Mouse (Mus musculus) limb, embryonic 14.5 days (tissue): Measurements from ENCODE around the gene Gpr34. TPM values are rescaled to one million over a fixed set of nuclear protein-coding genes. Genes with fewer than 3 reads are reported as not detected.
A peak's percentile ranks its signal among the peaks of the same experiment; 100 is the strongest.

ENCODE experiments used
- ATAC-seq: fragments of 200-750 bp; cut with Nextera tagmentation; 2 replicates; pipeline ENCODE4 v1.8.0; 2017; ENCODE audit warnings: low read depth, moderate number of reproducible peaks, moderate TSS enrichment; ENCODE audit not compliant: low FRiP score
- DNase-seq: peaks from one replicate; pipeline ENCODE4 v3.0.0-alpha.2; 2015; ENCODE audit warnings: low spot score
- H3K27ac ChIP-seq: fragments of 300-500 bp; sonication (generic); replicated peaks from 2 replicates; pipeline ENCODE4 v1.5.1; 2014; ENCODE audit warnings: low read depth, mild to moderate bottlenecking, low read length, moderate library complexity, mixed read lengths
- H3K27me3 ChIP-seq: fragments of 300-500 bp; sonication (generic); 2 replicates; pipeline ENCODE4 v1.6.1; 2014; ENCODE audit warnings: low read length, mixed read lengths; ENCODE audit not compliant: control insufficient read depth, insufficient read depth
- H3K36me3 ChIP-seq: fragments of 300-500 bp; sonication (generic); 2 replicates; pipeline ENCODE4 v1.6.1; 2014; ENCODE audit warnings: mild to moderate bottlenecking, low read length, moderate library complexity, mixed read lengths; ENCODE audit not compliant: control insufficient read depth, insufficient read depth
- H3K4me1 ChIP-seq: fragments of 300-500 bp; sonication (generic); 2 replicates; pipeline ENCODE4 v1.6.1; 2014; ENCODE audit warnings: antibody characterized with exemption, low read length, mixed read lengths; ENCODE audit not compliant: control insufficient read depth, insufficient read depth
- H3K4me2 ChIP-seq: fragments of 300-500 bp; sonication (generic); replicated peaks from 2 replicates; pipeline ENCODE4 v1.6.1; 2014; ENCODE audit warnings: low read depth, mild to moderate bottlenecking, low read length, moderate library complexity; ENCODE audit not compliant: severe bottlenecking
- H3K4me3 ChIP-seq: fragments of 300-500 bp; sonication (generic); replicated peaks from 2 replicates; pipeline ENCODE4 v1.5.1; 2014; ENCODE audit warnings: low read length
- H3K9ac ChIP-seq: fragments of 300-500 bp; sonication (generic); 2 replicates; pipeline ENCODE4 v1.6.1; 2014; ENCODE audit warnings: mild to moderate bottlenecking, low read depth, low read length, moderate library complexity; ENCODE audit not compliant: severe bottlenecking
- H3K9me3 ChIP-seq: fragments of 300-500 bp; sonication (generic); 2 replicates; pipeline ENCODE4 v1.6.1; 2016; ENCODE audit warnings: low read length; ENCODE audit not compliant: control insufficient read depth
- POLR2A ChIP-seq: fragments of 200-500 bp; IDR thresholded peaks from 2 replicates; pipeline ENCODE4 v1.8.0; 2012; ENCODE audit warnings: inconsistent platforms, mild to moderate bottlenecking, moderate library complexity, borderline replicate concordance; ENCODE audit not compliant: insufficient read depth, insufficient read length; ENCODE audit errors: extremely low read depth
- WGBS: fragments of 180-500 bp; shearing (Covaris S2); extraction: QIAGEN DNeasy Blood & Tissue Kit; methylation state at CpG from one replicate; pipeline ENCODE4 v1.1.7; 2014; 5-methylcytosine and 5-hydroxymethylcytosine counted together
- microRNA-seq: library from miRNA; unstranded; fragments of <30 nt; microRNA quantifications from one replicate; pipeline ENCODE4, GENCODE M21; 2016
- polyA plus RNA-seq, 2 experiments: library from polyadenylated mRNA; depleted of rRNA in 1 of 2; stranded (reverse) in 1 of 2; unstranded in 1 of 2; fragments of >200 nt; fragmentation: Nextera tagmentation in 1 of 2; extraction: Ambion mirVana in 1 of 2; gene quantifications; 2 replicates each; pipeline versions ENCODE4 v1.2.1 to v1.2.3; 2012 to 2014

Gene Gpr34
- polyA plus RNA-seq, 2 experiments = 1.7 to 3.2 TPM

GRCm38 (mm10) chrX:13670342-13670741, 38.5 kb downstream of the Gpr34 start:
- no peak for DNase-seq
- no peaks in the 10 kb centered on the region for H3K36me3 ChIP-seq
- H3K9ac ChIP-seq = no peak overlapping the region
- no peak overlapping the region for H3K4me3 ChIP-seq
- H3K27ac ChIP-seq = no peak overlapping the region
- H3K4me1 ChIP-seq = no peaks in the 10 kb centered on the region
- no peak overlapping the region for H3K4me2 ChIP-seq
- H3K9me3 ChIP-seq = no peaks in the 10 kb centered on the region
- no peak for TF ChIP-seq POLR2A
- ATAC-seq = no peak
- 85% methylated on average over 3 of the region's 3 CpGs for whole genome bisulfite sequencing
- H3K27me3 ChIP-seq = no peaks in the 10 kb centered on the region

DNA sequence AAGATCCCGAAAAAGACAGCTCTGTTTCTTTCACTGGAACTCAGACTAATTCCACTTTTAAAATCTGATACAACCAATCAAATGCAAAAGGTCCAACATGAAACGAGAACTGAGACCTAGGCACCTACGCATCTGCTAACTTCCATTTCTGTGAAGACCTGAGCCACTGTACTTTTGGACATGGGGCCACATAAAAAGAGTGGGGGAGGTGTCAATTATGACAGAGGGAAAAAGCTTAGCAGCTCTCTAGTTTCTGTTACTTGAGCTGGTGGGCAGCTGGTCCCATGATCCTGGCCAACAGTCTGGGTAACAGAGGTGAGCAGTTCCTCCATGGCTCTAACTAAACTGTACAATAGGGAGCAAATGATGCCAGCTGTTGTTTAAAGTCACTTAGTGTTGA, 41.1 kb downstream of the Gpr34 start:
- Histone ChIP-seq H3K27ac (no peak overlapping the region), H3K4me1 (no peaks in the 10 kb centered on the region), H3K9ac (no peak overlapping the region), H3K4me2 (no peak overlapping the region), H3K9me3 (no peaks in the 10 kb centered on the region), H3K27me3 (no peaks in the 10 kb centered on the region), H3K36me3 (no peaks in the 10 kb centered on the region), H3K4me3 (no peak overlapping the region)
- no peak for TF ChIP-seq POLR2A
- DNase-seq (no peak), ATAC-seq (0 out of 2 replicates have a peak, but pooled peaks have one; percentile 44)
- 88% methylated on average over 3 of the region's 3 CpGs for WGBS

DNA sequence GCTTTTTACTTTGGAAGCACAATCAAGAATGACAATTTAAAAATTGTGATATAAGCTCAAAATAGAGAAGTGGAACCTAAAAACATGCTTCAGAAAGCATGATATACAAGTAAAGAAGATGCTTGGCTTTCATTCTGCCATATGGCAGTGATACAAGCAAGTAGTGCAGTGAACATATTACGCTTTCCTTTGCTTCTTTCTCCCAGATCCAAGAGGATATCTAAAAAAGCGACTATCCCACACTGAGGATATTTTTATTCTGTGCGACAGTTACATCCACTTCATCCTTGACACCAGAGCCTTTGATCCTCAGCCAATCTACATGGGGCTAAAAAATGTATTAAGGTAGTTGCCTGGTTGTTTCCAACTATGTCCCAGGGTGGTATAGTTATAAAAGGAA, 49.9 kb downstream of the Gpr34 start:
- Histone ChIP-seq H3K36me3 (no peaks in the 10 kb centered on the region), H3K4me3 (no peak overlapping the region), H3K4me1 (no peaks in the 10 kb centered on the region), H3K4me2 (no peak overlapping the region), H3K9ac (no peak overlapping the region), H3K9me3 (no peaks in the 10 kb centered on the region), H3K27ac (no peak overlapping the region), H3K27me3 (no peaks in the 10 kb centered on the region)
- DNase-seq (no peak), ATAC-seq (no peak)
- WGBS = 87% methylated on average over 3 of the region's 3 CpGs
- no peak for TF ChIP-seq POLR2A

DNA sequence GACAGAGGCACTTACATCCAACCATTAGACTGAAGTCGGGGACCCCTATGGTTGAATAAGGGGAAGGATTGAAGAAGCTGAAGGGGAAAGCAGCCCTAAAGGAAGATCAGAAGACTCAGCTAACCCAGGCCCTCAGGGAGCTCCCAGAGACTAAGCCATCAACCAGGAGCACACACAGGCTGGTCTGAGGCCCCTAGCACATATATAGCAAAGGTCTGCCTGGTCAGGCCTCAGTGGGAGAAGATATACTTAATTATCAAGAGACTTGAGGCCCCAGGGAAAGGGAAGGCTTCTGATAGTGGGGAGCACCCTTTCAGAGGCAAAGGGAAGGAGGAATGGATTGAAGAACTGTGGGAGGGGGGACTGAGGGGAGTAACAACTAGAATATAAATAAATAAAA, 54.7 kb downstream of the Gpr34 start:
- no peaks in the 10 kb centered on the region for H3K4me1 ChIP-seq
- H3K4me2 ChIP-seq = no peak overlapping the region
- H3K27ac ChIP-seq = no peak overlapping the region
- 86% methylated on average over 1 of the region's 1 CpGs for WGBS
- H3K4me3 ChIP-seq = no peak overlapping the region
- TF ChIP-seq POLR2A = no peak
- H3K9me3 ChIP-seq = no peaks in the 10 kb centered on the region
- DNase-seq (no peak), ATAC-seq (no peak)
- H3K27me3 ChIP-seq = no peaks in the 10 kb centered on the region
- H3K9ac ChIP-seq = no peak overlapping the region
- H3K36me3 ChIP-seq = no peaks in the 10 kb centered on the region

- Histone ChIP-seq H3K27ac (no peak overlapping the region), H3K36me3 (no peaks in the 10 kb centered on the region), H3K4me2 (no peak overlapping the region), H3K4me1 (no peaks in the 10 kb centered on the region), H3K27me3 (no peaks in the 10 kb centered on the region), H3K9ac (no peak overlapping the region), H3K9me3 (no peaks in the 10 kb centered on the region), H3K4me3 (no peak overlapping the region)
- TF ChIP-seq POLR2A = no peak
- no peak for DNase-seq
- WGBS = 82% methylated on average over 2 of the region's 2 CpGs
- ATAC-seq = no peak
These were observed 56.5 kb downstream of the Gpr34 start for GRCm38 (mm10) chrX:13688356-13688755.

Small RNA genes within 50 kb of the gene (microRNA-seq; reads per million reads assigned to microRNA genes)
- gene Gm25246 = not detected

Other genes with a start within 250 kb of the Gpr34 start
- 0.10 and 0.12 TPM in 2 replicates for gene Nyx, start 166.0 kb upstream of the Gpr34 start, polyA plus RNA-seq (2012; rRNA removed)
- 0.04 TPM in 1 of 2 replicates, not detected in the other for gene Nyx, start 166.0 kb upstream of the Gpr34 start, polyA plus RNA-seq (2014; fragmentation: Nextera tagmentation; extraction: Ambion mirVana)
- 0.03 TPM in 1 of 2 replicates, not detected in the other for gene Gpr82, start 29.3 kb downstream of the Gpr34 start, polyA plus RNA-seq (2012; rRNA removed)
- gene Gpr82, start 29.3 kb downstream of the Gpr34 start, polyA plus RNA-seq (2014; fragmentation: Nextera tagmentation; extraction: Ambion mirVana) = 0.40 and 0.43 TPM in 2 replicates
- gene Cask, start 219.3 kb downstream of the Gpr34 start, polyA plus RNA-seq (2012; rRNA removed) = 25.4 and 25.7 TPM in 2 replicates
- 20.9 and 27.4 TPM in 2 replicates for gene Cask, start 219.3 kb downstream of the Gpr34 start, polyA plus RNA-seq (2014; fragmentation: Nextera tagmentation; extraction: Ambion mirVana)